Mouse (Mus musculus) intestine, embryonic 16.5 days (tissue): Measurements from ENCODE around the gene Clec1a. TPM values are rescaled to one million over a fixed set of nuclear protein-coding genes. Genes with fewer than 3 reads are reported as not detected.
A peak's percentile ranks its signal among the peaks of the same experiment; 100 is the strongest.
"Not testable (repeated sequence)": the region's sequence is repeated elsewhere in the genome, so short reads cannot be mapped to it uniquely, and the experiment has no call there.

Experiments used
- ATAC-seq: fragments of 200-750 bp; cut with Nextera tagmentation; 2 replicates; pipeline ENCODE4 v1.8.0; 2017; ENCODE audit warnings: moderate TSS enrichment, moderate library complexity
- H3K27ac ChIP-seq: fragments of 300-500 bp; sonication (generic); 2 replicates; pipeline ENCODE4 v1.5.1; 2014; ENCODE audit warnings: mild to moderate bottlenecking, low read length
- H3K27me3 ChIP-seq: fragments of 300-500 bp; sonication (generic); replicated peaks from 2 replicates; pipeline ENCODE4 v1.6.1; 2014; ENCODE audit warnings: low read length, control low read depth, mixed read lengths; ENCODE audit not compliant: control insufficient read depth, insufficient read depth
- H3K36me3 ChIP-seq: fragments of 300-500 bp; sonication (generic); 2 replicates; pipeline ENCODE4 v1.6.1; 2014; ENCODE audit warnings: low read length, control low read depth; ENCODE audit not compliant: control insufficient read depth, insufficient read depth
- H3K4me1 ChIP-seq: fragments of 300-500 bp; sonication (generic); 2 replicates; pipeline ENCODE4 v1.6.1; 2014; ENCODE audit warnings: low read length, control low read depth, mixed read lengths; ENCODE audit not compliant: control insufficient read depth, insufficient read depth
- H3K4me2 ChIP-seq: fragments of 300-500 bp; sonication (generic); 2 replicates; pipeline ENCODE4 v1.6.1; 2014; ENCODE audit warnings: low read depth, low read length, control low read depth
- H3K4me3 ChIP-seq: fragments of 300-500 bp; sonication (generic); 2 replicates; pipeline ENCODE4 v1.5.1; 2014; ENCODE audit warnings: mild to moderate bottlenecking, low read length
- H3K9ac ChIP-seq: fragments of 300-500 bp; sonication (generic); 2 replicates; pipeline ENCODE4 v1.6.1; 2014; ENCODE audit warnings: low read depth, low read length
- H3K9me3 ChIP-seq: fragments of 300-500 bp; sonication (generic); 2 replicates; pipeline ENCODE4 v1.6.1; 2016; ENCODE audit warnings: low read length, control low read depth; ENCODE audit not compliant: control insufficient read depth
- WGBS: fragments of 180-500 bp; shearing (Covaris S2); extraction: QIAGEN DNeasy Blood & Tissue Kit; methylation state at CpG from one replicate; pipeline ENCODE4 v1.1.7; 2014; 5-methylcytosine and 5-hydroxymethylcytosine counted together
- polyA plus RNA-seq: library from polyadenylated mRNA; unstranded; fragments of >200 nt; fragmentation: Nextera tagmentation; extraction: Ambion mirVana; gene quantifications from 2 replicates; pipeline ENCODE4 v1.2.1, GENCODE M21; 2015

Gene Clec1a
- 3.6 and 3.8 TPM in 2 replicates for polyA plus RNA-seq

- Histone ChIP-seq H3K36me3 (no peaks in the 10 kb centered on the region), H3K9me3 (no peaks in the 10 kb centered on the region), H3K9ac (0 out of 2 replicates have a peak within 1 kb of the TSS, but pooled peaks have one; percentile 16), H3K4me2 (no peak within 1 kb of the TSS), H3K27me3 (no peaks in the 10 kb centered on the region), H3K27ac (0 out of 2 replicates have a peak within 1 kb of the TSS, but pooled peaks have one; percentile 37), H3K4me3 (peak within 1 kb of the TSS; percentile 29; the same call in 1 of the 2 replicates), H3K4me1 (no peaks in the 10 kb centered on the region)
- ATAC-seq, result no peak
- WGBS, result 53% methylated on average over 13 of the region's 13 CpGs
Observed at GRCm38 (mm10) chr6:129451411-129452039, at the start of gene Clec1a. Gene Clec1a (minus strand): TSS chr6:129452000.

GRCm38 (mm10) chr6:129499516-129499915 is 47.7 kb upstream of the Clec1a start:
- not testable (repeated sequence) for ATAC-seq, H3K36me3 ChIP-seq, H3K4me1 ChIP-seq, H3K4me2 ChIP-seq, H3K4me3 ChIP-seq, H3K9me3 ChIP-seq, H3K9ac ChIP-seq, H3K27me3 ChIP-seq, H3K27ac ChIP-seq
- 85% methylated on average over 1 of the region's 1 CpGs for WGBS

GRCm38 (mm10) chr6:129497345-129498218 is 45.8 kb upstream of the Clec1a start:
- WGBS, result 76% methylated on average over 3 of the region's 3 CpGs
- H3K4me2 ChIP-seq, result no peak overlapping the region
- H3K9me3 ChIP-seq, result no peaks in the 10 kb centered on the region
- no peaks in the 10 kb centered on the region for H3K4me1 ChIP-seq
- H3K9ac ChIP-seq, result no peak overlapping the region
- no peaks in the 10 kb centered on the region for H3K27me3 ChIP-seq
- no peak for ATAC-seq
- H3K27ac ChIP-seq, result no peak overlapping the region
- H3K36me3 ChIP-seq, result no peaks in the 10 kb centered on the region
- H3K4me3 ChIP-seq, result no peak overlapping the region

- no peaks in the 10 kb centered on the region for H3K9me3 ChIP-seq
- no peak overlapping the region for H3K4me2 ChIP-seq
- 76% methylated on average over 4 of the region's 4 CpGs for WGBS
- no peak for ATAC-seq
- H3K27me3 ChIP-seq, result no peaks in the 10 kb centered on the region
- no peaks in the 10 kb centered on the region for H3K4me1 ChIP-seq
- no peak overlapping the region for H3K9ac ChIP-seq
- no peak overlapping the region for H3K4me3 ChIP-seq
- no peak overlapping the region for H3K27ac ChIP-seq
- no peaks in the 10 kb centered on the region for H3K36me3 ChIP-seq
Observed at GRCm38 (mm10) chr6:129494924-129495323, 43.1 kb upstream of the Clec1a start.

GRCm38 (mm10) chr6:129480089-129480958 is 28.5 kb upstream of the Clec1a start:
- no peak overlapping the region for H3K4me2 ChIP-seq
- WGBS, result 42% methylated on average over 8 of the region's 8 CpGs
- H3K4me1 ChIP-seq, result no peaks in the 10 kb centered on the region
- no peaks in the 10 kb centered on the region for H3K27me3 ChIP-seq
- H3K27ac ChIP-seq, result no peak overlapping the region
- H3K36me3 ChIP-seq, result no peaks in the 10 kb centered on the region
- no peak overlapping the region for H3K9ac ChIP-seq
- no peak overlapping the region for H3K4me3 ChIP-seq
- H3K9me3 ChIP-seq, result no peaks in the 10 kb centered on the region
- no peak for ATAC-seq

GRCm38 (mm10) chr6:129476404-129477126 is 24.8 kb upstream of the Clec1a start:
- Histone ChIP-seq H3K4me3 (no peak overlapping the region), H3K4me2 (no peak overlapping the region), H3K27ac (no peak overlapping the region), H3K36me3 (no peaks in the 10 kb centered on the region), H3K9me3 (no peaks in the 10 kb centered on the region), H3K9ac (no peak overlapping the region), H3K27me3 (no peaks in the 10 kb centered on the region), H3K4me1 (no peaks in the 10 kb centered on the region)
- WGBS, result 34% methylated on average over 13 of the region's 13 CpGs
- ATAC-seq, result no peak

GRCm38 (mm10) chr6:129472627-129473026 is 20.8 kb upstream of the Clec1a start:
- no peak for ATAC-seq
- Histone ChIP-seq H3K9ac (no peak overlapping the region), H3K27me3 (no peaks in the 10 kb centered on the region), H3K4me3 (no peak overlapping the region), H3K4me2 (no peak overlapping the region), H3K27ac (no peak overlapping the region), H3K9me3 (no peaks in the 10 kb centered on the region), H3K36me3 (no peaks in the 10 kb centered on the region), H3K4me1 (no peaks in the 10 kb centered on the region)
- 81% methylated on average over 5 of the region's 5 CpGs for WGBS

GRCm38 (mm10) chr6:129471386-129471785 is 19.6 kb upstream of the Clec1a start:
- Histone ChIP-seq H3K9me3 (no peaks in the 10 kb centered on the region), H3K27ac (no peak overlapping the region), H3K4me2 (no peak overlapping the region), H3K4me1 (no peaks in the 10 kb centered on the region), H3K4me3 (no peak overlapping the region), H3K9ac (no peak overlapping the region), H3K36me3 (no peaks in the 10 kb centered on the region), H3K27me3 (no peaks in the 10 kb centered on the region)
- WGBS, result 88% methylated on average over 6 of the region's 6 CpGs
- no peak for ATAC-seq
